Mouse (Mus musculus) lung, adult 10 weeks (tissue): ENCODE data around the gene Cts6. TPM values are rescaled to one million over a fixed set of nuclear protein-coding genes. Genes with fewer than 3 reads are reported as not detected.

ENCODE experiments used
- polyA plus RNA-seq: library from polyadenylated mRNA; stranded (reverse); fragments of 350-450 nt; fragmentation: Illumina TruSeq; extraction: RNeasy Lipid Tissue Mini Kit (QIAGEN cat#74804); gene quantifications from one replicate; pipeline ENCODE4 v1.2.3, GENCODE M21; 2014; ENCODE audit warnings: low read depth, low replicate concordance; ENCODE audit not compliant: insufficient read depth

Cts6 gene
- not detected for polyA plus RNA-seq

DNA sequence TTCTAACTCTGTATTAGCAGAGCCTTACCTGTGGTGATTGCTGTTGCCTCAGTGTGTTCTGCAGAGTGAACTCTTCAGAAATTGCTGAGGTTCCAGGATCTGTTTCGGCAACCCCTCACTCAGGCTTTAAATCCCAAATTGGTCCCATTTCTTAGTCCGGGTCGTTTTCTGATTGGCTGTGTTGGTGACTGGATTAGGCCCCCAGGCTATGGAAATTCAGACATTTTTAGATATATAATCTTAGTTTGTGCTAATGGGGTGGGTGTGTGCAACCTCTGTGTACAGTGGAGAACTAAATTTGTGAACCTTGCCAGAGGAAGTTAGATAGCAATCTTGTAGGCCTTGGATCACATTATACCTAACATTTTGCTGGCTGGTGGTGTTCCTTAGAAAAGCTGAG is at the start of gene Cts6:
Gene Cts6, minus strand, starts transcription at position 101 of the 400 bp plus-strand sequence.

GRCm38 (mm10) chr13:61164156-61164555 is 39.1 kb downstream of the Cts6 start, which contains the start of gene Ctsr:
TSS of gene Ctsr (minus strand) at chr13:61164256.

Other genes starting within 250 kb of the Cts6 start
- gene Ctsj, start 197.5 kb downstream of the Cts6 start, polyA plus RNA-seq: not detected
- not detected for gene Ctsq, start 162.8 kb downstream of the Cts6 start, polyA plus RNA-seq
- gene Ctsr, start 39.2 kb downstream of the Cts6 start, polyA plus RNA-seq: not detected
- not detected for gene Cts8, start 51.9 kb upstream of the Cts6 start, polyA plus RNA-seq
- not detected for gene Gm49398, start 85.4 kb upstream of the Cts6 start, polyA plus RNA-seq
- not detected for gene Cts7, start 154.8 kb upstream of the Cts6 start, polyA plus RNA-seq